Mouse (Mus musculus): ENCODE results near the gene Mpv17l2. TPM values are rescaled to one million over a fixed set of nuclear protein-coding genes. Genes with fewer than 3 reads are reported as not detected.
A peak's percentile ranks its signal among the peaks of the same experiment; 100 is the strongest.

Gene Mpv17l2
- polyA plus RNA-seq, 1 experiment = 79.8 TPM

DNA sequence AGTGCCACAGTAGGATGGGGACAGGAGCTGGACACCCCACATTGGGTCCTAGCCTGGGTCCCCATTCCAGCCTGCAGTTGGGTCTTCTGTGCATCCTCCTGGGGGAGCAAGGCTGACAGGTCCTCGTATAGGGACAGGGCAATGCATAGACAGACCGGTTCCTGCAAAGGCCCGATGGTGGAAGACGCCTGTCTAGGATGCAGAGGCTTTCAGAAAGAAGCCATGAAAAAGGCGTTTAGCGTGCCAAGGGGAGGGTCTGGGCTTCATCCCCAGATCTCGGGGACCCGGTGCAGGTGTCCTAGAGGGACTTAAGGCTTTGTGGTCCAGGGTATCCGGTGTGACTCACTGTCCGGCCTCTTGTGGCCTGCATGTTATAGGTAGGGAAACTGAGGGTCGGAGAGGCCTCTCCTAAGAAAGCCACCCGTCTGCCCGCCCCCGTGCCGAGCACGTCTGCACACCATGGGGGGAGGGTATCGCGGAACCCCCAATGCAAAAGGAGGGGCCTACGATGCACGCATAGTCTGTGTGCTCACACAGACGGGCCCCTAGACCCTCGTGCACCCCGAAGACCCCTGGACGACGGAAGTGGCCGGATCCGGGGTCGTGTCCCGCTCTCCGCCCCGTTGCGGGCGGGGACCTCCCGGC lies 15.2 kb upstream of the Mpv17l2 start:
- Histone ChIP-seq H3K27ac (replicated peaks; ENCODE audit: low read depth, low read length) (0 out of 2 replicates have a peak overlapping the region, but pooled peaks have one; percentile 18), H3K4me1 (ENCODE audit: control insufficient read depth, insufficient read depth, insufficient read length, low read length) (peaks cover 19% of the 10 kb centered on the region), H3K4me3 (ENCODE audit: insufficient read depth, low read depth, low read length) (peak overlapping the region; percentile 65)

- Histone ChIP-seq H3K4me3 (ENCODE audit: insufficient read depth, low read depth, low read length) (peak overlapping the region; percentile 65), H3K27ac (replicated peaks; ENCODE audit: low read depth, low read length) (no peak overlapping the region), H3K4me1 (ENCODE audit: control insufficient read depth, insufficient read depth, insufficient read length, low read length) (peaks cover 19% of the 10 kb centered on the region)
Measured at GRCm38 (mm10) chr8:70775227-70775626, 14.5 kb upstream of the Mpv17l2 start.

- Histone ChIP-seq H3K4me3 (ENCODE audit: insufficient read depth, low read depth, low read length) (peak overlapping the region; percentile 9; the same call in 1 of the 2 replicates), H3K27ac (replicated peaks; ENCODE audit: low read depth, low read length) (no peak overlapping the region), H3K4me1 (ENCODE audit: control insufficient read depth, insufficient read depth, insufficient read length, low read length) (peaks cover 19% of the 10 kb centered on the region)
Measured at GRCm38 (mm10) chr8:70774740-70775139, 14.0 kb upstream of the Mpv17l2 start.

GRCm38 (mm10) chr8:70773833-70774232 lies 13.1 kb upstream of the Mpv17l2 start:
- Histone ChIP-seq H3K27ac (replicated peaks; ENCODE audit: low read depth, low read length) (no peak overlapping the region; the same call in 1 of the 2 replicates), H3K4me1 (ENCODE audit: control insufficient read depth, insufficient read depth, insufficient read length, low read length) (peaks cover 19% of the 10 kb centered on the region), H3K4me3 (ENCODE audit: insufficient read depth, low read depth, low read length) (no peak overlapping the region)

DNA sequence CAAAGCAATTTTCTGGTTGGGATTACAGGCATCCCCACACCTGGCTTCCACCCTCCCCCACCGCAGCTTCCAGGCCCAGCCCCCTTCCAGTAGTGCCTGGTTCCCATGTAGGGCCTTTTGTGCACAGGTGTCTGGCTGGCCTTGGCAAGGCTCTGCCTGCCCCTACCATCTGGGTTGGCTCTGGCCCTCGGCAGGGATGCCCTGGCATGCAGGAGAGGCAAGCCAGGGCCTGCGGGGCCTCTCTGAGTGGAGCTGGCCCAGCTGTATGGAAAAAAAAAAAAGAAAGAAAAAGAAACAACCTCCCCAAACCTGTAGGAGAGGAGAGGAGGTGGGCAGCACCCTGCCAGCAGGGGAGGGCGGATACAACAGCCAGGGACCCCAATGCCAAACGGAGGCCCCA lies 12.7 kb upstream of the Mpv17l2 start:
- Histone ChIP-seq H3K27ac (replicated peaks; ENCODE audit: low read depth, low read length) (no peak overlapping the region), H3K4me3 (ENCODE audit: insufficient read depth, low read depth, low read length) (no peak overlapping the region)

DNA sequence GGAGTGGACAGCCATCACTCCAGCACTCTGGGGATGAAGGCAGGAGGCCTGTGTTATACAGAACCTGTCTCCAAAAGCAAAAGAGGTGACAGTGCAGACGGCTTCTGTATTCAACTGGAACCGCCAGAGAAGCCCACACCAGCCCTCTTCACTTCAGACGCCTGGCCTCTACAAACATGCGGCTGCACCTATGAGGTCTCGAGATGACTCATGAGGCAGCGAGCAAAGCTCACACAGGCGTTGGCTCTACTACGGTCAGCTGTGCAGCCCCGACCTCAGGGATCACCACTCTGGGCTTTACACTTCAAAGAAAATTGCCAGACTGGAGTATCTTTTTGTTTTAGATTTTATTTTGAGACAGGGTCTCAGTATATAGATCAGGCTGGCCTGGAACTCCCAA lies 12.1 kb upstream of the Mpv17l2 start:
- H3K27ac ChIP-seq (replicated peaks; ENCODE audit: low read depth, low read length) = no peak overlapping the region
- H3K4me1 ChIP-seq (ENCODE audit: control insufficient read depth, insufficient read depth, insufficient read length, low read length) = peaks cover 16% of the 10 kb centered on the region
- H3K4me3 ChIP-seq (ENCODE audit: insufficient read depth, low read depth, low read length) = no peak overlapping the region

More for the DNA sequence above, 12.7 kb upstream of the Mpv17l2 start:
- H3K4me1 ChIP-seq (ENCODE audit: control insufficient read depth, insufficient read depth, insufficient read length, low read length) = peaks cover 19% of the 10 kb centered on the region

GRCm38 (mm10) chr8:70772075-70772474 lies 11.3 kb upstream of the Mpv17l2 start:
- no peak overlapping the region for H3K4me3 ChIP-seq (ENCODE audit: insufficient read depth, low read depth, low read length)
- H3K4me1 ChIP-seq (ENCODE audit: control insufficient read depth, insufficient read depth, insufficient read length, low read length) = peaks cover 14% of the 10 kb centered on the region
- H3K27ac ChIP-seq (replicated peaks; ENCODE audit: low read depth, low read length) = no peak overlapping the region

GRCm38 (mm10) chr8:70771217-70771616 lies 10.5 kb upstream of the Mpv17l2 start:
- peaks cover 18% of the 10 kb centered on the region for H3K4me1 ChIP-seq (ENCODE audit: control insufficient read depth, insufficient read depth, insufficient read length, low read length)
- H3K27ac ChIP-seq (replicated peaks; ENCODE audit: low read depth, low read length) = no peak overlapping the region

DNA sequence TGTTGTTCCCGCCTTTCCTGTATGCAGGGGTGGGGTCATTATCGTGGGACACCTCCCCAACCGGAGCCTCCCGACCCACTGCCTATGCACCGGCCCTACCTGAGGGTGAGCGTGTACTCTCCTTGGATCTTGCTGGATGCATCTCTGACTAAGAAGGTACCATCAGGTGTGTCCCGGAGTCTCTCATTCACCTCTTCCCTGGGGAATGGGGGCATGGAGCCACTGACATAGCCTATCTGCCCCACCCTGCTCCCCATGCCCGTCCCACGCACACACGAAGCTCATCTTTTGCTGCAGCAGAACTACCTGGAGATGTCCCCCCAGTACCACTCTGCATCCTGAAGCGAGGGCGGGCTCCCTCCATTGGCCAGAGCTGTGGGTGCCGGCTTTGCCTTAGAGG lies 10.0 kb upstream of the Mpv17l2 start:
- Histone ChIP-seq H3K4me1 (ENCODE audit: control insufficient read depth, insufficient read depth, insufficient read length, low read length) (peaks cover 16% of the 10 kb centered on the region), H3K4me3 (ENCODE audit: insufficient read depth, low read depth, low read length) (no peak overlapping the region), H3K27ac (replicated peaks; ENCODE audit: low read depth, low read length) (no peak overlapping the region)

More at GRCm38 (mm10) chr8:70771217-70771616, 10.5 kb upstream of the Mpv17l2 start:
- H3K4me3 ChIP-seq (ENCODE audit: insufficient read depth, low read depth, low read length) = no peak overlapping the region

GRCm38 (mm10) chr8:70769858-70770257 lies 9.1 kb upstream of the Mpv17l2 start:
- Histone ChIP-seq H3K4me3 (ENCODE audit: insufficient read depth, low read depth, low read length) (no peak overlapping the region), H3K27ac (replicated peaks; ENCODE audit: low read depth, low read length) (no peak overlapping the region), H3K4me1 (ENCODE audit: control insufficient read depth, insufficient read depth, insufficient read length, low read length) (peaks cover 8% of the 10 kb centered on the region)

- no peak overlapping the region for H3K4me3 ChIP-seq (ENCODE audit: insufficient read depth, low read depth, low read length)
- no peak overlapping the region for H3K27ac ChIP-seq (replicated peaks; ENCODE audit: low read depth, low read length)
- peaks cover 8% of the 10 kb centered on the region for H3K4me1 ChIP-seq (ENCODE audit: control insufficient read depth, insufficient read depth, insufficient read length, low read length)
Measured at GRCm38 (mm10) chr8:70769359-70769758, 8.6 kb upstream of the Mpv17l2 start.

DNA sequence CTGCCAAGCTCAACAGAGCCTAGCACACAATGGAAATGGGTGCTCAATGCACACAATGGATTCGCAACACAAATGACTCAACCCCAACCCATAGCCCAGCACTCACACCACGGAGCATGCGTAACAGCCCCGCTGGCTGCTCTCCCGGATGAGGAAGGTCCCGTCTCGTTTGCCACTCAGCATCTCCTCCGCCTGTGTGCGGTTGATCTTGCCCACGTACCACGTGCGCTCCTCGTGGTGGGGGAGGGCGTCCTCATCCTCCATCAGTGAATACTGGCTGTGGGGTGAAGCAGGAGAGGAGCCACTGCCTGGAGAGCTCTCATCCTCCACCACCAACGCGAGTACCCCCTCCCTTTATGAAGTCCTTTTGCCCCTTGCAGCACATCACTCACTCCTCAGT lies 8.2 kb upstream of the Mpv17l2 start:
- no peak overlapping the region for H3K27ac ChIP-seq (replicated peaks; ENCODE audit: low read depth, low read length)
- H3K4me1 ChIP-seq (ENCODE audit: control insufficient read depth, insufficient read depth, insufficient read length, low read length) = peaks cover 6% of the 10 kb centered on the region
- no peak overlapping the region for H3K4me3 ChIP-seq (ENCODE audit: insufficient read depth, low read depth, low read length)

GRCm38 (mm10) chr8:70768231-70768776 lies 7.6 kb upstream of the Mpv17l2 start:
- Histone ChIP-seq H3K4me1 (ENCODE audit: control insufficient read depth, insufficient read depth, insufficient read length, low read length) (peaks cover 5% of the 10 kb centered on the region), H3K27ac (replicated peaks; ENCODE audit: low read depth, low read length) (peak overlapping the region; percentile 32; the same call in 1 of the 2 replicates), H3K4me3 (ENCODE audit: insufficient read depth, low read depth, low read length) (no peak overlapping the region)

GRCm38 (mm10) chr8:70767503-70767902 lies 6.8 kb upstream of the Mpv17l2 start:
- Histone ChIP-seq H3K4me1 (ENCODE audit: control insufficient read depth, insufficient read depth, insufficient read length, low read length) (peaks cover 5% of the 10 kb centered on the region), H3K4me3 (ENCODE audit: insufficient read depth, low read depth, low read length) (no peak overlapping the region), H3K27ac (replicated peaks; ENCODE audit: low read depth, low read length) (peak overlapping the region; percentile 32)

GRCm38 (mm10) chr8:70766571-70767440 lies 6.1 kb upstream of the Mpv17l2 start:
- H3K4me1 ChIP-seq (ENCODE audit: control insufficient read depth, insufficient read depth, insufficient read length, low read length) = peaks cover 5% of the 10 kb centered on the region
- peak overlapping the region; percentile 54 for H3K4me3 ChIP-seq (ENCODE audit: insufficient read depth, low read depth, low read length)
- H3K27ac ChIP-seq (replicated peaks; ENCODE audit: low read depth, low read length) = peak overlapping the region; percentile 41

All from brown adipose tissue, adult 24 weeks (tissue).